Mouse (Mus musculus): Measurements from ENCODE around the gene Nefh. TPM values are rescaled to one million over a fixed set of nuclear protein-coding genes. Genes with fewer than 3 reads are reported as not detected.

Nefh gene
- polyA plus RNA-seq, 1 experiment from 2014 or later, result 1.6 TPM

DNA sequence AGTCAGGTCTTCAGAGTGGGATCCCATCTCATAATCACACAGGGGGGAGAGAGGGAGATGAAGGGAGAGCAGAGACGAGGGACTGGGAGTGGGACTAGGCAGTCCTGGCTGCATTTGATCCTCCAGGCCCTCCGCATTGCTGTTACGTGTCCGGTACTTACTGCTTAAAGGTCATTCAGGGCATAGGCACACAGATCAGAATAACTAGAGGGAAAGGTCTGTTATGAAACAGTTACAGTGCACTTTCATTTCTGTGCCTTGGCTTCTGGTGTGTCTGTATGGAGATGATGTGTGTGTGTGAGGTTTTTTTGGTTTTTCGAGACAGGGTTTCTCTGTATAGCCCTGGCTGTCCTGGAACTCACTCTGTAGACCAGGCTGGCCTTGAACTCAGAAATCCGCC, 41.6 kb downstream of the Nefh start:
- Histone ChIP-seq H3K9ac (ENCODE audit: low read depth, low read length) (no peak overlapping the region), H3K4me2 (ENCODE audit: low read depth, low read length) (no peak overlapping the region), H3K27ac (replicated peaks; ENCODE audit: low read depth, low read length) (no peak overlapping the region), H3K4me1 (ENCODE audit: control insufficient read depth, insufficient read depth, low read length) (no peaks in the 10 kb centered on the region), H3K27me3 (replicated peaks; ENCODE audit: control insufficient read depth, insufficient read depth, low read length) (no peaks in the 10 kb centered on the region), H3K9me3 (ENCODE audit: control insufficient read depth, low read length) (no peaks in the 10 kb centered on the region), H3K4me3 (ENCODE audit: low read depth, low read length) (no peak overlapping the region), H3K36me3 (ENCODE audit: control insufficient read depth, insufficient read depth, low read length) (peaks cover 63% of the 10 kb centered on the region)
- WGBS, result 88% methylated on average over 5 of the region's 6 CpGs
- DNase-seq (ENCODE audit: low spot score), result no peak
- no peak for ATAC-seq (ENCODE audit: low read depth)

DNA sequence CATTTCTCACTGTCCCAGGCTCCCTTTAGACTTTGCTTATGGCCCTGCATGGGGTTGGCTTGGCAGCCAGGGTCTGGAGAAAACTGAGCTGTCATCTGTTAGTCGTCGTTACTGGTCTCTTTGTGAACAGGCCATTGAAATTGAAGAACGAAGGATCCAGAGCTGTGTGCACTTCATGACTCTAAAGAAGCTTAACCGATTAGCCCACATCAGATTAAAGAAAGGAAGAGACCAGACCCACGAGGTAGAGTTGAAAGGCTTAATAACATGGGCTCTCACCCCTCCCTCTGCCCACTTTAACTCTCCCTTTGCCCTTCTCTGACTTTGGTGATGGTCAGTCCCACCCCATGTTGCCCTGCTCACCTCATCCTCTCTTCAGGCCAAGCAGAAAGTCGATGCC, 45.9 kb downstream of the Nefh start:
- Histone ChIP-seq H3K4me2 (ENCODE audit: low read depth, low read length) (no peak overlapping the region), H3K4me1 (ENCODE audit: control insufficient read depth, insufficient read depth, low read length) (no peaks in the 10 kb centered on the region), H3K36me3 (ENCODE audit: control insufficient read depth, insufficient read depth, low read length) (peaks cover 55% of the 10 kb centered on the region), H3K4me3 (ENCODE audit: low read depth, low read length) (no peak overlapping the region), H3K27ac (replicated peaks; ENCODE audit: low read depth, low read length) (no peak overlapping the region), H3K9me3 (ENCODE audit: control insufficient read depth, low read length) (no peaks in the 10 kb centered on the region), H3K9ac (ENCODE audit: low read depth, low read length) (no peak overlapping the region), H3K27me3 (replicated peaks; ENCODE audit: control insufficient read depth, insufficient read depth, low read length) (no peaks in the 10 kb centered on the region)
- ATAC-seq (ENCODE audit: low read depth) (no peak), DNase-seq (ENCODE audit: low spot score) (no peak)
- whole genome bisulfite sequencing, result 89% methylated on average over 6 of the region's 6 CpGs

DNA sequence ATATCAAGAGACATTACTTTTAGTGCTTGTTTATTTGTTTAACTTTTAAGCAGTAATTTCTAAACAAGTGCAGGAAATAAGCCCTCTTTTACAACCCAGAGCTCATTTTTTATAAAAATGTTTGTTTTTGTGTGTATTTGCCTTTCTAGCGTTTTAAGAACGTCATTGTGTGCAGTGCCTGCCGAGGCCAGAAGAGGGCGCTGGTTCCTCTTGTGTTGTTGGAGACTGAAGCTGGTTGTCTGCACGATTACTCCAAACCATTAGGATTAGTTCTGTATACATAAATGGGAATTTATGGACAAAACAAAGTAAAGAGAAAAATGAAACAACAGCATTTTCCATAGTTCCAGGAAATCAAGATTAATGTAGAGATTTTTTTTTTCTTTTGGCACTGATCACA, 47.4 kb downstream of the Nefh start:
- 70% methylated on average over 5 of the region's 5 CpGs for WGBS
- Histone ChIP-seq H3K36me3 (ENCODE audit: control insufficient read depth, insufficient read depth, low read length) (peaks cover 44% of the 10 kb centered on the region), H3K4me2 (ENCODE audit: low read depth, low read length) (no peak overlapping the region), H3K27me3 (replicated peaks; ENCODE audit: control insufficient read depth, insufficient read depth, low read length) (no peaks in the 10 kb centered on the region), H3K9ac (ENCODE audit: low read depth, low read length) (no peak overlapping the region), H3K9me3 (ENCODE audit: control insufficient read depth, low read length) (no peaks in the 10 kb centered on the region), H3K27ac (replicated peaks; ENCODE audit: low read depth, low read length) (no peak overlapping the region), H3K4me1 (ENCODE audit: control insufficient read depth, insufficient read depth, low read length) (peaks cover 5% of the 10 kb centered on the region; the same call in 1 of the 2 replicates), H3K4me3 (ENCODE audit: low read depth, low read length) (no peak overlapping the region)
- DNase-seq (ENCODE audit: low spot score) (no peak), ATAC-seq (ENCODE audit: low read depth) (no peak)

DNA sequence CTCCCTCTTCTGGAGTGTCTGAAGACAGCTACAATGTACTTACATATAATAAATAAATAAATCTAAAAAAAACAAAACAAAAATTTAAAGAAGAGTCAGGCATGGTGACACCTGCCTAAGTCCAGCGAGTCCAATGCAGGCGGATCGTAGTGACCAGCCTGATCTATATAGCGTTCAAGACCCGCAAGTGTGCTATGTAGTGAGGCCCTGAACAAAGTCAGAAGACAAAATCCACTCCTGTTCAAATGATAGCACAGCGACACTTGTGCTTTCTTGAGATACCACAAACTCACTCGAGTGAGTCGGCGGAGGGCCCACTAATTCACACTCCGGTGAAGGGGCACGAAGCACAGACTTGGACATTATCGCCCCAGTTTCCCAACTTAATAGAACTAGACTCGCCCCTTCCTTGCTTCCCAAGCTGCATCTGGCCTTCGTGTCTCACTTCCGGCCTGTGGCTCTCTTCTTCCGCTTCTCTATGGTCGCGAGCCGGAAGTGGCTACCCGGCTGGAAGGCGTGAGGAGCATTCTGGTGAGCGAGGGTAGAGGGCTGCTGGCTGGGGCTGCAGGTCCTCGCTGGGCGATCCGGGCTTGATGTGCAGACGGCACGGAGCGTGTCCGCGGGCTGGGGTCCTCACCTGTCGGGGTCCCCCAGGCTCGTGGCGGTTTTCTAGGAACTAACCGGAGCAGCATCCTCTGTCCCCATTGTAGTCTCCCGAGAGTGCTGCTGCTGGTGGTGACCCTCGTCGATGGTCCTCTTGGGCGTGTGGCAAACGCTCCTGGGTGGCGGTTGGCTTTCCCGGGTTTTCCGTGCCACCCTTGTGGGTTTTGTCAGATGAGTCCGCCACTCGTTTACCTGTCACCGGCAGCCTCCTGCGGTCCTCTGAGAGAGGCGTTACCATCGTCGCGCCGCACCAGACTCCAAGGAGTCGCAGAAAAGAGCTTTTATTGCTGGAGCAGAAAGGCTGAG, 52.7 kb downstream of the Nefh start, which contains the start of gene Thoc5:
TSS of gene Thoc5 (plus strand) at position 473 of the 969 bp plus-strand sequence.
- WGBS, result 5% methylated on average over 36 of the region's 52 CpGs
- Histone ChIP-seq H3K27me3 (replicated peaks; ENCODE audit: control insufficient read depth, insufficient read depth, low read length) (no peaks in the 10 kb centered on the region), H3K36me3 (ENCODE audit: control insufficient read depth, insufficient read depth, low read length) (peaks cover 28% of the 10 kb centered on the region), H3K4me2 (ENCODE audit: low read depth, low read length) (peak within 1 kb of the TSS; percentile 72), H3K9ac (ENCODE audit: low read depth, low read length) (peak within 1 kb of the TSS; percentile 83), H3K27ac (replicated peaks; ENCODE audit: low read depth, low read length) (peak within 1 kb of the TSS; percentile 80), H3K4me1 (ENCODE audit: control insufficient read depth, insufficient read depth, low read length) (peaks cover 5% of the 10 kb centered on the region; the same call in 1 of the 2 replicates), H3K4me3 (ENCODE audit: low read depth, low read length) (peak within 1 kb of the TSS; percentile 75), H3K9me3 (ENCODE audit: control insufficient read depth, low read length) (no peaks in the 10 kb centered on the region)
- ATAC-seq (ENCODE audit: low read depth) (peak; percentile 96), DNase-seq (ENCODE audit: low spot score) (peak; percentile 94)

Small RNA genes lying within 50 kb of the gene (microRNA-seq; reads per million reads assigned to microRNA genes)
- gene Mir6918 (ENCODE audit: borderline number of aligned reads), result not detected

Other genes starting within 250 kb of the Nefh start
- 722 and 816 TPM in 2 replicates for gene Uqcr10, start 243.7 kb downstream of the Nefh start, polyA plus RNA-seq (2014; fragmentation: Nextera tagmentation; extraction: Ambion mirVana)
- gene Zmat5, start 243.4 kb downstream of the Nefh start, polyA plus RNA-seq (2014; fragmentation: Nextera tagmentation; extraction: Ambion mirVana), result 51.7 and 52.2 TPM in 2 replicates
- 0.15 and 0.30 TPM in 2 replicates for gene Cabp7, start 201.3 kb downstream of the Nefh start, polyA plus RNA-seq (2014; fragmentation: Nextera tagmentation; extraction: Ambion mirVana)
- gene Nf2, start 98.5 kb downstream of the Nefh start, polyA plus RNA-seq (2014; fragmentation: Nextera tagmentation; extraction: Ambion mirVana), result 40.5 and 43.1 TPM in 2 replicates
- gene Nipsnap1, start 74.1 kb downstream of the Nefh start, polyA plus RNA-seq (2014; fragmentation: Nextera tagmentation; extraction: Ambion mirVana), result 32.1 and 41.4 TPM in 2 replicates
- gene Thoc5, start 52.7 kb downstream of the Nefh start, polyA plus RNA-seq (2014; fragmentation: Nextera tagmentation; extraction: Ambion mirVana), result 27.9 and 32.3 TPM in 2 replicates
- 48.9 and 57.1 TPM in 2 replicates for gene Ap1b1, start 38.8 kb upstream of the Nefh start, polyA plus RNA-seq (2014; fragmentation: Nextera tagmentation; extraction: Ambion mirVana)
- 3.8 and 4.8 TPM in 2 replicates for gene Rasl10a, start 110.1 kb upstream of the Nefh start, polyA plus RNA-seq (2014; fragmentation: Nextera tagmentation; extraction: Ambion mirVana)
- 33.8 and 38.1 TPM in 2 replicates for gene Gas2l1, start 117.3 kb upstream of the Nefh start, polyA plus RNA-seq (2014; fragmentation: Nextera tagmentation; extraction: Ambion mirVana)
- gene Rhbdd3, start 150.9 kb upstream of the Nefh start, polyA plus RNA-seq (2014; fragmentation: Nextera tagmentation; extraction: Ambion mirVana), result 21.8 and 26.5 TPM in 2 replicates
- 283 and 350 TPM in 2 replicates for gene Ewsr1, start 151.2 kb upstream of the Nefh start, polyA plus RNA-seq (2014; fragmentation: Nextera tagmentation; extraction: Ambion mirVana)
- gene Emid1, start 204.2 kb upstream of the Nefh start, polyA plus RNA-seq (2014; fragmentation: Nextera tagmentation; extraction: Ambion mirVana), result 38.0 and 41.9 TPM in 2 replicates